Mouse (Mus musculus) myocyte (in vitro differentiated cells): ENCODE data around the gene Tm9sf4.

ENCODE experiments used
- CEBPB ChIP-seq: IDR thresholded peaks from 2 replicates; pipeline ENCODE4 v1.6.1; 2011; ENCODE audit warnings: mild to moderate bottlenecking, moderate library complexity; ENCODE audit not compliant: poor library complexity, insufficient read depth, severe bottlenecking
- E2F4 ChIP-seq: IDR thresholded peaks from one replicate; pipeline ENCODE4 v1.6.1; 2011; ENCODE audit warnings: mild to moderate bottlenecking, control low read depth, moderate library complexity; ENCODE audit not compliant: insufficient read depth
- MAX ChIP-seq: IDR thresholded peaks from one replicate; pipeline ENCODE4 v1.6.1; 2011; ENCODE audit warnings: low read depth, mild to moderate bottlenecking, control low read depth
- MYOD1 ChIP-seq, 3 experiments: IDR thresholded peaks; one replicate each; pipeline ENCODE4 v1.6.1; 2011; ENCODE audit warnings: control low read depth in 2 of 3, low read depth in 2 of 3, mild to moderate bottlenecking in 2 of 3, moderate library complexity in 1 of 3; ENCODE audit not compliant: insufficient read length in 2 of 3, control insufficient read depth in 1 of 3
- POLR2A ChIP-seq: IDR thresholded peaks from one replicate; pipeline ENCODE4 v1.6.1; 2011; ENCODE audit warnings: low read depth, mild to moderate bottlenecking, control low read depth, moderate library complexity; ENCODE audit not compliant: insufficient read length
- POLR2AphosphoS2 ChIP-seq: IDR thresholded peaks from one replicate; pipeline ENCODE4 v1.6.1; 2011; ENCODE audit warnings: low read depth, control low read depth; ENCODE audit not compliant: insufficient read length
- REST ChIP-seq: IDR thresholded peaks from one replicate; pipeline ENCODE4 v1.6.1; 2011; ENCODE audit warnings: mild to moderate bottlenecking, control low read depth, moderate library complexity; ENCODE audit not compliant: insufficient read depth, insufficient read length
- SRF ChIP-seq: IDR thresholded peaks from one replicate; pipeline ENCODE4 v1.6.1; 2011; ENCODE audit warnings: low read depth; ENCODE audit not compliant: control insufficient read depth, insufficient read length
- TCF12 ChIP-seq: IDR thresholded peaks from one replicate; pipeline ENCODE4 v1.6.1; 2011; ENCODE audit warnings: mild to moderate bottlenecking, control low read depth; ENCODE audit not compliant: poor library complexity, insufficient read depth, severe bottlenecking
- TCF3 ChIP-seq: IDR thresholded peaks from one replicate; pipeline ENCODE4 v1.6.1; 2011; ENCODE audit warnings: low read depth, control low read depth; ENCODE audit not compliant: insufficient read length
- USF1 ChIP-seq: IDR thresholded peaks from one replicate; pipeline ENCODE4 v1.6.1; 2011; ENCODE audit warnings: low read depth, mild to moderate bottlenecking, control low read depth, moderate library complexity

DNA sequence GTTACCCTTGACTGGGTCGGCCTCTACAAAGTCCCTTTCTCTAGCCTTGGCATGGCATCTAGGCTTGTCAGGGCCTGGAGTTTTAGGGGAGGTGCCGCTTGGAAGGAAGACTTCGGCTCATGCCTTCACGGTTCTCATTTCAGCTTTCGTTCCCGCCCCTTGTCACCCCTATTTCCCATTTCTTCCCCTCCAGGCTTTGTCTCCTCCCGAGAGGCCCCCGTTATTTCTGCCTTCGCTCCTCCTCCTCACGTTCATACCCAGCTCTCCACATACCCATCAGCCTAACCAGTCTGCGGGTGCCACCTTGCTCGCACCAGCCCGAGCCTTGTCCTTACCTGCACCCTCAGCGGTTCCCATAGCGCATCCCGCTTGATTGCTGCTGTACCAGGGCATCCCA is 579 bp downstream of the Tm9sf4 start:
- TF ChIP-seq MYOD1 (IDR thresholded peaks at IDR 0.05; ENCODE audit: control insufficient read depth in 1 of 3, insufficient read length in 2 of 3, low read depth in 2 of 3) (no peak), POLR2AphosphoS2 (no peak), E2F4 (no peak), MAX (no peak), CEBPB (no peak), TCF12 (no peak), POLR2A (no peak), USF1 (no peak), REST (no peak), TCF3 (no peak), SRF (no peak)
